Mouse (Mus musculus) liver, postnatal 0 days (tissue): ENCODE results near the gene Ccdc124. TPM values are rescaled to one million over a fixed set of nuclear protein-coding genes. Genes with fewer than 3 reads are reported as not detected.

ENCODE experiments used
- ATAC-seq: fragments of 200-750 bp; cut with Nextera tagmentation; 2 replicates; pipeline ENCODE4 v1.8.0; 2017; ENCODE audit warnings: mild to moderate bottlenecking, moderate library complexity
- DNase-seq: peaks from one replicate; pipeline ENCODE4 v3.0.0-alpha.2; 2016
- H3K27ac ChIP-seq: fragments of 300-500 bp; sonication (generic); 2 replicates; pipeline ENCODE4 v1.5.1; 2014; ENCODE audit warnings: antibody characterized with exemption, moderate library complexity, mild to moderate bottlenecking, low read depth
- H3K27me3 ChIP-seq: fragments of 300-500 bp; sonication (generic); 2 replicates; pipeline ENCODE4 v1.6.1; 2014; ENCODE audit warnings: low read length, control low read depth, mixed read lengths; ENCODE audit not compliant: insufficient read depth
- H3K36me3 ChIP-seq: fragments of 300-500 bp; sonication (generic); replicated peaks from 2 replicates; pipeline ENCODE4 v1.6.1; 2014; ENCODE audit warnings: mild to moderate bottlenecking, control low read depth, low read length, moderate library complexity, mixed read lengths; ENCODE audit not compliant: insufficient read depth
- H3K4me1 ChIP-seq: fragments of 300-500 bp; sonication (generic); 2 replicates; pipeline ENCODE4 v1.6.1; 2014; ENCODE audit warnings: antibody characterized with exemption, mild to moderate bottlenecking, control low read depth; ENCODE audit not compliant: insufficient read depth
- H3K4me2 ChIP-seq: fragments of 300-500 bp; sonication (generic); 2 replicates; pipeline ENCODE4 v1.6.1; 2014; ENCODE audit warnings: low read depth, mild to moderate bottlenecking, low read length, moderate library complexity, mixed read lengths
- H3K4me3 ChIP-seq: fragments of 300-500 bp; sonication (generic); 2 replicates; pipeline ENCODE4 v1.5.1; 2014; ENCODE audit warnings: low read depth, low read length
- H3K9ac ChIP-seq: fragments of 300-500 bp; sonication (generic); replicated peaks from 2 replicates; pipeline ENCODE4 v1.6.1; 2014; ENCODE audit warnings: mild to moderate bottlenecking, moderate library complexity
- H3K9me3 ChIP-seq: fragments of 300-500 bp; sonication (generic); 2 replicates; pipeline ENCODE4 v1.6.1; 2016; ENCODE audit warnings: mild to moderate bottlenecking, control low read depth, low read length, mixed read lengths
- CTCF ChIP-seq: sonication (generic); IDR thresholded peaks from 2 replicates; pipeline ENCODE4 v1.5.1; 2016; ENCODE audit warnings: antibody characterized with exemption, low read depth
- EP300 ChIP-seq: IDR thresholded peaks from 2 replicates; pipeline ENCODE4 v1.6.1; 2016; ENCODE audit warnings: antibody characterized with exemption, low read depth, mild to moderate bottlenecking
- WGBS: fragments of 180-500 bp; shearing (Covaris S2); extraction: QIAGEN DNeasy Blood & Tissue Kit; methylation state at CpG from one replicate; pipeline ENCODE4 v1.1.7; 2014; ENCODE audit not compliant: insufficient replicate concordance; 5-methylcytosine and 5-hydroxymethylcytosine counted together
- polyA plus RNA-seq: library from polyadenylated mRNA; unstranded; fragments of >200 nt; fragmentation: Nextera tagmentation; extraction: Ambion mirVana; gene quantifications from 2 replicates; pipeline ENCODE4 v1.2.1, GENCODE M21; 2015

Ccdc124 gene
- polyA plus RNA-seq, 1 experiment from 2014 or later, result 37.9 TPM

- ATAC-seq (no peak), DNase-seq (no peak)
- Histone ChIP-seq H3K36me3 (no peaks in the 10 kb centered on the region), H3K27me3 (peaks cover 8% of the 10 kb centered on the region), H3K9me3 (no peaks in the 10 kb centered on the region), H3K9ac (no peak overlapping the region), H3K4me1 (peaks cover 8% of the 10 kb centered on the region), H3K27ac (no peak overlapping the region), H3K4me3 (no peak overlapping the region), H3K4me2 (no peak overlapping the region)
- WGBS, result 49% methylated on average over 10 of the region's 10 CpGs
- TF ChIP-seq CTCF, result no peak
- no peak for TF ChIP-seq EP300
Observed at GRCm38 (mm10) chr8:70884683-70885082, 10.9 kb upstream of the Ccdc124 start.

DNA sequence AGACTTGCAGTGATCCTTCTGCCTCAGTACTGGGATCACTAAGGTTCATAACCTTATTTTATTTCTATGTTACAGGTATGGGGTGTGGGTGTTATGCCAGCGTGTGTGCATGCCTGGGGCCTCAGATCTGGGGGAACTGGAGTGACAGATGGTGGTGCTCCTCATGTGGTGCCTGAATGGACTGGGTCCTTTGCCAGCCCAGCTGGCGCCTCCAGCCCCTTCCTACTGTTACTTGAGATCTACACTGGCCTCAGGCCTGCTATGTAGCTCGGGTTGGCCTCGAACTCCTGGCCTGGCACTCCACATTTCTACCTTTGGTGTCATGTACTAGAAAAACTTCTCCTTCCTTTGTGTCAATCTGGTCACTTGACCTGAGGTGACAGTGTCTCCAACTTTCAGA is 10.5 kb upstream of the Ccdc124 start:
- DNase-seq (no peak), ATAC-seq (no peak)
- 71% methylated on average over 4 of the region's 4 CpGs for WGBS
- Histone ChIP-seq H3K9ac (no peak overlapping the region), H3K36me3 (no peaks in the 10 kb centered on the region), H3K4me3 (no peak overlapping the region), H3K27me3 (peaks cover 6% of the 10 kb centered on the region), H3K27ac (no peak overlapping the region), H3K9me3 (no peaks in the 10 kb centered on the region), H3K4me2 (no peak overlapping the region), H3K4me1 (peaks cover 8% of the 10 kb centered on the region)
- TF ChIP-seq EP300, result no peak
- no peak for TF ChIP-seq CTCF

GRCm38 (mm10) chr8:70880546-70880945 is 6.8 kb upstream of the Ccdc124 start:
- H3K9me3 ChIP-seq, result no peaks in the 10 kb centered on the region
- H3K27ac ChIP-seq, result no peak overlapping the region
- DNase-seq (no peak), ATAC-seq (no peak)
- H3K4me1 ChIP-seq, result peaks cover 5% of the 10 kb centered on the region; the same call in 1 of the 2 replicates
- H3K36me3 ChIP-seq, result no peaks in the 10 kb centered on the region
- H3K27me3 ChIP-seq, result no peaks in the 10 kb centered on the region
- no peak overlapping the region for H3K4me3 ChIP-seq
- TF ChIP-seq CTCF (no peak), EP300 (no peak)
- no peak overlapping the region for H3K4me2 ChIP-seq
- H3K9ac ChIP-seq, result no peak overlapping the region
- 45% methylated on average over 11 of the region's 11 CpGs for whole genome bisulfite sequencing

- H3K4me2 ChIP-seq, result no peak overlapping the region
- DNase-seq (no peak), ATAC-seq (no peak)
- peaks cover 4% of the 10 kb centered on the region; the same call in 1 of the 2 replicates for H3K4me1 ChIP-seq
- H3K27me3 ChIP-seq, result no peaks in the 10 kb centered on the region
- 16% methylated on average over 4 of the region's 4 CpGs for WGBS
- no peak overlapping the region for H3K4me3 ChIP-seq
- H3K9me3 ChIP-seq, result no peaks in the 10 kb centered on the region
- no peak overlapping the region for H3K9ac ChIP-seq
- no peaks in the 10 kb centered on the region for H3K36me3 ChIP-seq
- TF ChIP-seq CTCF, result no peak
- TF ChIP-seq EP300, result no peak
- H3K27ac ChIP-seq, result no peak overlapping the region
Observed at GRCm38 (mm10) chr8:70880126-70880525, 6.4 kb upstream of the Ccdc124 start.

- no peak for ATAC-seq
- no peak overlapping the region for H3K4me2 ChIP-seq
- H3K36me3 ChIP-seq, result no peaks in the 10 kb centered on the region
- H3K27me3 ChIP-seq, result no peaks in the 10 kb centered on the region
- 69% methylated on average over 4 of the region's 4 CpGs for WGBS
- no peak for DNase-seq
- no peak overlapping the region for H3K4me3 ChIP-seq
- H3K9ac ChIP-seq, result no peak overlapping the region
- TF ChIP-seq EP300, result no peak
- TF ChIP-seq CTCF, result no peak
- H3K27ac ChIP-seq, result no peak overlapping the region
- no peaks in the 10 kb centered on the region for H3K9me3 ChIP-seq
- H3K4me1 ChIP-seq, result no peaks in the 10 kb centered on the region
Observed at GRCm38 (mm10) chr8:70879500-70879899, 5.8 kb upstream of the Ccdc124 start.

GRCm38 (mm10) chr8:70878178-70878577 is 4.4 kb upstream of the Ccdc124 start:
- H3K27me3 ChIP-seq, result no peaks in the 10 kb centered on the region
- no peak for TF ChIP-seq CTCF
- TF ChIP-seq EP300, result no peak

DNA sequence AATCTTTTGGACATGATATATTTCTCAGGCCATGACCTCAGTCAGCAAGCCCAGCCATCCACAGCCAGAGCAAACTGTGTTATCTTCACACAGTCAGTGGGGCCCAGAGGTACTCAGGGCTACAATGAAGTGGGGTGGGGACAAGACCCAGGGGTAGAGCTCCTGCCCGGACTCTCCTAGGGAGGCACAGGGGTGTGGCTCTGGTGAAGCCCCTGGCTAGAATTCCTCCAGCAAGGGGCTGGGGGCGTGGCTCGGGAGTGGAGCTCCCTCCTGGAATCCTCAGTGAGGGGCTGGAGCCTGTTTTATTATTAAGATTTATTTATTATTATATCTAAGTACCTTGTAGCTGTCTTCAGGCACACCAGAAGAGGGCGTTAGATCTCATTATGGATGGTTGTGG is 2.6 kb upstream of the Ccdc124 start:
- H3K9me3 ChIP-seq, result no peaks in the 10 kb centered on the region
- H3K9ac ChIP-seq, result no peak overlapping the region
- no peak overlapping the region for H3K4me3 ChIP-seq
- H3K4me2 ChIP-seq, result no peak overlapping the region
- H3K27ac ChIP-seq, result no peak overlapping the region
- TF ChIP-seq CTCF (no peak), EP300 (no peak)
- no peaks in the 10 kb centered on the region for H3K36me3 ChIP-seq
- 55% methylated on average over 4 of the region's 4 CpGs for WGBS
- H3K4me1 ChIP-seq, result peaks cover 7% of the 10 kb centered on the region
- no peak for ATAC-seq
- no peaks in the 10 kb centered on the region for H3K27me3 ChIP-seq
- DNase-seq, result no peak

More at GRCm38 (mm10) chr8:70878178-70878577, 4.4 kb upstream of the Ccdc124 start:
- 54% methylated on average over 2 of the region's 2 CpGs for WGBS
- no peak for ATAC-seq
- Histone ChIP-seq H3K27ac (no peak overlapping the region), H3K4me2 (no peak overlapping the region), H3K36me3 (no peaks in the 10 kb centered on the region), H3K9me3 (no peaks in the 10 kb centered on the region), H3K4me1 (no peaks in the 10 kb centered on the region), H3K9ac (no peak overlapping the region), H3K4me3 (no peak overlapping the region)
- no peak for DNase-seq
